Mouse (Mus musculus) MEL (cell line): ENCODE data around the gene Nudt2. TPM values are rescaled to one million over a fixed set of nuclear protein-coding genes. Genes with fewer than 3 reads are reported as not detected.

Experiments
- DNase-seq: peaks from one replicate; pipeline ENCODE4 v3.0.0; 2011; ENCODE audit warnings: low read depth, low spot score
- H3K27ac ChIP-seq: 2 replicates; pipeline ENCODE4 v1.5.1; 2012; ENCODE audit warnings: low read depth, mild to moderate bottlenecking, control low read depth, low read length, moderate library complexity; ENCODE audit not compliant: control insufficient read depth
- H3K27me3 ChIP-seq, 2 experiments: fragments of 150-350 bp in 1 of 2; sonication (generic) in 1 of 2; 2 replicates each; pipeline ENCODE4 v1.6.1; 2012; ENCODE audit warnings: low read length in 2 of 2, mild to moderate bottlenecking in 2 of 2, improper control_type of control experiment in 1 of 2, moderate library complexity in 1 of 2; ENCODE audit not compliant: insufficient read depth in 2 of 2, control insufficient read depth in 1 of 2
- H3K36me3 ChIP-seq, 2 experiments: 2 replicates each; pipeline ENCODE4 v1.6.1; 2012 to 2014; ENCODE audit warnings: low read length in 2 of 2, improper control_type of control experiment in 1 of 2, inconsistent platforms in 1 of 2, mild to moderate bottlenecking in 1 of 2; ENCODE audit not compliant: insufficient read depth in 2 of 2, control insufficient read depth in 1 of 2
- H3K4me1 ChIP-seq, 2 experiments: fragments of 150-350 bp in 1 of 2; sonication (generic) in 1 of 2; 2 replicates each; pipeline ENCODE4 v1.6.1; 2012; ENCODE audit warnings: low read length in 2 of 2, improper control_type of control experiment in 1 of 2, mild to moderate bottlenecking in 1 of 2; ENCODE audit not compliant: insufficient read depth in 2 of 2, control insufficient read depth in 1 of 2
- H3K4me3 ChIP-seq, 2 experiments: fragments of 150-350 bp in 1 of 2; sonication (generic) in 1 of 2; 2 replicates each; pipeline ENCODE4 v1.5.1; 2012; ENCODE audit warnings: low read depth in 2 of 2, low read length in 2 of 2, mild to moderate bottlenecking in 2 of 2, moderate library complexity in 2 of 2, control low read depth in 1 of 2, improper control_type of control experiment in 1 of 2; ENCODE audit not compliant: control insufficient read depth in 1 of 2, insufficient read depth in 1 of 2
- H3K79me2 ChIP-seq: 2 replicates; pipeline ENCODE4 v1.6.1; 2012; ENCODE audit warnings: mild to moderate bottlenecking, low read length, moderate library complexity; ENCODE audit not compliant: control insufficient read depth, poor library complexity, insufficient read depth
- H3K9ac ChIP-seq: 2 replicates; pipeline ENCODE4 v1.6.1; 2012; ENCODE audit warnings: low read depth, mild to moderate bottlenecking, control low read depth, low read length, moderate library complexity; ENCODE audit not compliant: control insufficient read depth, poor library complexity, severe bottlenecking
- H3K9me3 ChIP-seq: fragments of 150-350 bp; sonication (generic); replicated peaks from 2 replicates; pipeline ENCODE4 v1.6.1; 2012; ENCODE audit warnings: mild to moderate bottlenecking, low read length, improper control_type of control experiment, moderate library complexity; ENCODE audit not compliant: insufficient read depth
- BHLHE40 ChIP-seq: IDR thresholded peaks from 2 replicates; pipeline ENCODE4 v1.6.1; 2012; ENCODE audit warnings: low read depth, mild to moderate bottlenecking, inconsistent platforms, low read length, improper control_type of control experiment, borderline replicate concordance
- CHD1 ChIP-seq: IDR thresholded peaks from 2 replicates; pipeline ENCODE4 v1.6.1; 2012; ENCODE audit warnings: low read depth, mild to moderate bottlenecking, inconsistent platforms, low read length, improper control_type of control experiment
- CHD2 ChIP-seq: IDR thresholded peaks from 2 replicates; pipeline ENCODE4 v1.6.1; 2011; ENCODE audit warnings: low read length, improper control_type of control experiment
- CTCF ChIP-seq, 3 experiments: IDR thresholded peaks in 2 of 3; conservative IDR thresholded peaks in 1 of 3; 2 replicates each; pipeline ENCODE4 v1.5.1; 2011 to 2012; ENCODE audit warnings: low read length in 3 of 3, low read depth in 2 of 3, mild to moderate bottlenecking in 2 of 3, improper control_type of control experiment in 1 of 3, inconsistent platforms in 1 of 3, mixed read lengths in 1 of 3, moderate library complexity in 1 of 3; ENCODE audit not compliant: control insufficient read depth in 1 of 3, insufficient read depth in 1 of 3, poor library complexity in 1 of 3, severe bottlenecking in 1 of 3
- E2F4 ChIP-seq: IDR thresholded peaks from 2 replicates; pipeline ENCODE4 v1.6.1; 2011; ENCODE audit warnings: low read depth, low read length, improper control_type of control experiment, borderline replicate concordance
- ELF1 ChIP-seq: IDR thresholded peaks from 2 replicates; pipeline ENCODE4 v1.6.1; 2014; ENCODE audit warnings: low read depth, mild to moderate bottlenecking, inconsistent platforms, low read length, improper control_type of control experiment, moderate library complexity
- EP300 ChIP-seq, 2 experiments: IDR thresholded peaks; 2 replicates each; pipeline ENCODE4 v1.6.1; 2011; ENCODE audit warnings: improper control_type of control experiment in 2 of 2, low read length in 2 of 2, low read depth in 1 of 2, mild to moderate bottlenecking in 1 of 2
- ETS1 ChIP-seq: IDR thresholded peaks from 2 replicates; pipeline ENCODE4 v1.6.1; 2012; ENCODE audit warnings: low read depth, mild to moderate bottlenecking, inconsistent platforms, low read length, improper control_type of control experiment, moderate library complexity
- GABPA ChIP-seq: IDR thresholded peaks from 2 replicates; pipeline ENCODE4 v1.6.1; 2012; ENCODE audit warnings: low read depth, mild to moderate bottlenecking, inconsistent platforms, low read length, improper control_type of control experiment, moderate library complexity
- GATA1 ChIP-seq: IDR thresholded peaks from 2 replicates; pipeline ENCODE4 v1.6.1; 2011; ENCODE audit warnings: low read depth, low read length, improper control_type of control experiment
- HCFC1 ChIP-seq: IDR thresholded peaks from 2 replicates; pipeline ENCODE4 v1.6.1; 2012; ENCODE audit warnings: low read depth, mild to moderate bottlenecking, inconsistent platforms, low read length, improper control_type of control experiment, moderate library complexity
- JUND ChIP-seq: IDR thresholded peaks from 2 replicates; pipeline ENCODE4 v1.6.1; 2011; ENCODE audit warnings: low read depth, mild to moderate bottlenecking, improper control_type of control experiment, low read length
- MAFK ChIP-seq: IDR thresholded peaks from 2 replicates; pipeline ENCODE4 v1.6.1; 2011; ENCODE audit warnings: low read depth, mild to moderate bottlenecking, low read length, improper control_type of control experiment, borderline replicate concordance
- MAZ ChIP-seq: IDR thresholded peaks from 2 replicates; pipeline ENCODE4 v1.6.1; 2012; ENCODE audit warnings: low read depth, mild to moderate bottlenecking, inconsistent platforms, low read length, improper control_type of control experiment
- MEF2A ChIP-seq: IDR thresholded peaks from 2 replicates; pipeline ENCODE4 v1.6.1; 2014; ENCODE audit warnings: low read depth, mild to moderate bottlenecking, inconsistent platforms, low read length, improper control_type of control experiment; ENCODE audit not compliant: poor library complexity, insufficient replicate concordance, severe bottlenecking; ENCODE audit errors: extremely low read depth
- MXI1 ChIP-seq: IDR thresholded peaks from 2 replicates; pipeline ENCODE4 v1.6.1; 2011; ENCODE audit warnings: mild to moderate bottlenecking, low read depth, low read length, improper control_type of control experiment
- RAD21 ChIP-seq: IDR thresholded peaks from 2 replicates; pipeline ENCODE4 v1.6.1; 2011; ENCODE audit warnings: mild to moderate bottlenecking, low read depth, low read length, improper control_type of control experiment
- RCOR1 ChIP-seq: IDR thresholded peaks from 2 replicates; pipeline ENCODE4 v1.6.1; 2012; ENCODE audit warnings: low read depth, mild to moderate bottlenecking, inconsistent platforms, low read length, improper control_type of control experiment
- SMC3 ChIP-seq: IDR thresholded peaks from 2 replicates; pipeline ENCODE4 v1.6.1; 2011; ENCODE audit warnings: low read depth, low read length, improper control_type of control experiment
- TCF12 ChIP-seq: IDR thresholded peaks from 2 replicates; pipeline ENCODE4 v1.6.1; 2014; ENCODE audit warnings: low read depth, mild to moderate bottlenecking, inconsistent platforms, low read length, improper control_type of control experiment, moderate library complexity
- ZNF384 ChIP-seq: IDR thresholded peaks from 2 replicates; pipeline ENCODE4 v1.6.1; 2012; ENCODE audit warnings: low read depth, mild to moderate bottlenecking, inconsistent platforms, low read length, improper control_type of control experiment
- polyA plus RNA-seq, 2 experiments: library from polyadenylated mRNA; stranded (reverse) in 1 of 2; unstranded in 1 of 2; fragments of >175 nt in 1 of 2; fragments of >200 nt in 1 of 2; gene quantifications; 2 replicates each; pipeline versions ENCODE4 v1.2.1 to v1.2.4; 2012; ENCODE audit warnings: low replicate concordance in 2 of 2, low read depth in 1 of 2; ENCODE audit not compliant: insufficient read length in 2 of 2, insufficient read depth in 1 of 2, missing spikeins in 1 of 2
- total RNA-seq: library from RNA; depleted of rRNA; stranded (reverse); fragments of 300-350 nt; gene quantifications from 2 replicates; pipeline ENCODE4 v1.2.3, GENCODE M21; 2012

Gene Nudt2
- total and polyA plus RNA-seq, 3 experiments: 19.2 to 25.3 TPM; not detected in 1

DNA sequence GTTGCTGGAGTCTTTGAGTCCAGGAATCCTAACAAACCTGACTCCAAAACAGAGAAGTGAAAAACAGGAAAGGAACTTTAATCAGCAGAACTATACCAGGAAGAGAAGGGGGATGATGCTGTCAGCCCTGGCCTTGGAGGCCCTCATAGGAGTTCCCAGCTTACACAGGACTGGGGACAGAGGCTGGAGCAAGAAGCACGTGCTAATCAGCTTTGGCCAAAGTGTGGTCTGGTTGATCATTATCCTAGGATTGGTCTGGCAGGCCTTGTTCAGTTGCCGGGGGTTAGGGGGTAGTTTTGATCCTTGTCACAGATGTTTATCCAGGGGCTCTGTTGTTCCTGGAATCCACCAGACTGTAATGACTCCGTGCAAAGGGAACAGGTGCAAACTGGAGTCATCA is 29.4 kb downstream of the Nudt2 start:
- no peaks in the 10 kb centered on the region for H3K79me2 ChIP-seq
- no peak for DNase-seq
- no peak overlapping the region for H3K9ac ChIP-seq
- no peaks in the 10 kb centered on the region for H3K27me3 ChIP-seq
- no peak overlapping the region for H3K4me3 ChIP-seq
- no peaks in the 10 kb centered on the region for H3K4me1 ChIP-seq
- H3K27ac ChIP-seq: no peak overlapping the region
- no peaks in the 10 kb centered on the region for H3K36me3 ChIP-seq
- no peak for TF ChIP-seq HCFC1
- TF ChIP-seq ZNF384: no peak
- TF ChIP-seq BHLHE40: no peak
- TF ChIP-seq JUND: no peak
- TF ChIP-seq MXI1: no peak
- no peak for TF ChIP-seq CTCF (IDR thresholded peaks at IDR 0.05 in 2 of 3, conservative IDR thresholded peaks at IDR 0.05 in 1 of 3; ENCODE audit: control insufficient read depth in 1 of 3, insufficient read depth in 1 of 3, low read depth in 2 of 3, low read length in 3 of 3, poor library complexity in 1 of 3, severe bottlenecking in 1 of 3)
- no peak for TF ChIP-seq RAD21
- H3K9me3 ChIP-seq: no peaks in the 10 kb centered on the region

GRCm38 (mm10) chr4:41495076-41495475 is 30.1 kb downstream of the Nudt2 start:
- Histone ChIP-seq H3K4me1 (no peaks in the 10 kb centered on the region), H3K4me3 (no peak overlapping the region), H3K27me3 (no peaks in the 10 kb centered on the region), H3K36me3 (no peaks in the 10 kb centered on the region), H3K9ac (no peak overlapping the region), H3K79me2 (no peaks in the 10 kb centered on the region), H3K9me3 (no peaks in the 10 kb centered on the region), H3K27ac (no peak overlapping the region)
- no peak for DNase-seq
- TF ChIP-seq EP300 (IDR thresholded peaks at IDR 0.05; ENCODE audit: low read depth in 1 of 2, low read length in 2 of 2) (no peak), GABPA (no peak), MAFK (no peak), MXI1 (no peak), ZNF384 (no peak), TCF12 (no peak)

- Histone ChIP-seq H3K27me3 (no peaks in the 10 kb centered on the region), H3K27ac (no peak overlapping the region), H3K79me2 (no peaks in the 10 kb centered on the region), H3K36me3 (no peaks in the 10 kb centered on the region), H3K4me1 (no peaks in the 10 kb centered on the region), H3K9ac (no peak overlapping the region), H3K9me3 (no peaks in the 10 kb centered on the region), H3K4me3 (no peak overlapping the region)
- no peak for TF ChIP-seq MEF2A
- TF ChIP-seq E2F4: no peak
- TF ChIP-seq CTCF (IDR thresholded peaks at IDR 0.05 in 2 of 3, conservative IDR thresholded peaks at IDR 0.05 in 1 of 3; ENCODE audit: control insufficient read depth in 1 of 3, insufficient read depth in 1 of 3, low read depth in 2 of 3, low read length in 3 of 3, poor library complexity in 1 of 3, severe bottlenecking in 1 of 3): no peak
- TF ChIP-seq RCOR1: no peak
- no peak for TF ChIP-seq GATA1
- TF ChIP-seq ELF1: no peak
- no peak for TF ChIP-seq JUND
- no peak for TF ChIP-seq MAFK
- no peak for TF ChIP-seq CHD2
- no peak for TF ChIP-seq ZNF384
- no peak for TF ChIP-seq MAZ
- no peak for TF ChIP-seq ETS1
- no peak for TF ChIP-seq GABPA
- TF ChIP-seq TCF12: no peak
- TF ChIP-seq SMC3: no peak
- no peak for TF ChIP-seq CHD1
- TF ChIP-seq BHLHE40: no peak
- DNase-seq: no peak
Measured at GRCm38 (mm10) chr4:41495850-41496249, 30.9 kb downstream of the Nudt2 start.
